Mouse (Mus musculus) left cerebral cortex, adult 2 months (tissue): ENCODE data around the gene Zfp597. TPM values are rescaled to one million over a fixed set of nuclear protein-coding genes. Genes with fewer than 3 reads are reported as not detected.
"Not testable (repeated sequence)": the region's sequence is repeated elsewhere in the genome, so short reads cannot be mapped to it uniquely, and the experiment has no call there.

Experiments used
- DNase-seq, 2 experiments: peaks; one replicate each; pipeline ENCODE4 v3.0.0; 2021 to 2022; ENCODE audit warnings: low spot score in 2 of 2, mixed read lengths in 1 of 2; ENCODE audit errors: extremely low spot score in 1 of 2
- H3K27ac ChIP-seq: fragments of 200-600 bp; 2 replicates; pipeline ENCODE4 v1.8.1; 2022
- H3K4me3 ChIP-seq: fragments of 200-600 bp; 2 replicates; pipeline ENCODE4 v1.8.1; 2022
- CTCF ChIP-seq: fragments of 200-600 bp; IDR thresholded peaks from 2 replicates; pipeline ENCODE4 v1.8.1; 2022; ENCODE audit warnings: antibody characterized with exemption, mild to moderate bottlenecking, moderate library complexity
- intact Hi-C: fragments of 180-260 bp; cut with DNase I; formaldehyde crosslinking; loops from one replicate; pipeline ENCODE4 v1.15.1; 2025
- total RNA-seq, 2 experiments: library from RNA; stranded (reverse); gene quantifications; 2 replicates each; pipeline ENCODE4 v1.2.3; 2021

Gene Zfp597
- total RNA-seq, 2 experiments from 2014 or later: 26.4 to 28.9 TPM

- no peak overlapping the region for H3K27ac ChIP-seq
- no peak for TF ChIP-seq CTCF
- no peak for DNase-seq
- no peak overlapping the region for H3K4me3 ChIP-seq
- intact Hi-C loops: no loop called here
Measured at GRCm38 (mm10) chr16:3854437-3855182, 29.8 kb downstream of the Zfp597 start.

- TF ChIP-seq CTCF: no peak
- intact Hi-C loops: no loop called here
- DNase-seq: no peak
- Histone ChIP-seq H3K4me3 (no peak overlapping the region), H3K27ac (no peak overlapping the region)
Measured at GRCm38 (mm10) chr16:3852586-3852985, 31.8 kb downstream of the Zfp597 start.

GRCm38 (mm10) chr16:3851301-3851700, 33.1 kb downstream of the Zfp597 start:
- H3K4me3 ChIP-seq, intact Hi-C loops, H3K27ac ChIP-seq, DNase-seq: not testable (repeated sequence)

GRCm38 (mm10) chr16:3848416-3848815, 35.9 kb downstream of the Zfp597 start:
- Histone ChIP-seq H3K4me3 (no peak overlapping the region), H3K27ac (no peak overlapping the region)
- intact Hi-C loops: loop anchor here (10.0 kb wide), 1 partner anchor 104 kb away; the partner anchor contains the start of gene Zfp263
- peak; percentile 28 for TF ChIP-seq CTCF
- DNase-seq: no peak

- Histone ChIP-seq H3K27ac (no peak overlapping the region), H3K4me3 (peak overlapping the region; percentile 73)
- no peak for TF ChIP-seq CTCF
- DNase-seq: no peak
- intact Hi-C loops: loop anchor here (1.0 to 10.0 kb wide), 3 partner anchors 24 to 103 kb away; partner anchors contain the start of genes 1700037C18Rik, Cluap1, Naa60 and Zfp263
Measured at GRCm38 (mm10) chr16:3847871-3848270, 36.5 kb downstream of the Zfp597 start.

- H3K27ac ChIP-seq: peak within 1 kb of the TSS; percentile 85
- intact Hi-C loops: loop anchor here (1.0 to 10.0 kb wide), 3 partner anchors 25 to 102 kb away; partner anchors contain the start of genes 1700037C18Rik, Cluap1, Naa60 and Zfp263
- DNase-seq: peak; percentile 90 to 93
- H3K4me3 ChIP-seq: peak within 1 kb of the TSS; percentile 73
- TF ChIP-seq CTCF: no peak
Measured at GRCm38 (mm10) chr16:3846711-3847518, 37.4 kb downstream of the Zfp597 start, which contains the start of gene Zfp174. Gene Zfp174 (plus strand): TSS chr16:3847268.

GRCm38 (mm10) chr16:3843796-3844195, 40.6 kb downstream of the Zfp597 start:
- TF ChIP-seq CTCF: no peak
- Histone ChIP-seq H3K27ac (no peak overlapping the region), H3K4me3 (no peak overlapping the region)
- intact Hi-C loops: loop anchor here (10.0 kb wide), 1 partner anchor 99 kb away; the partner anchor contains the start of gene Zfp263
- no peak for DNase-seq

GRCm38 (mm10) chr16:3842989-3843388, 41.4 kb downstream of the Zfp597 start:
- Histone ChIP-seq H3K27ac (no peak overlapping the region), H3K4me3 (no peak overlapping the region)
- TF ChIP-seq CTCF: no peak
- intact Hi-C loops: loop anchor here (10.0 kb wide), 1 partner anchor 98 kb away; the partner anchor contains the start of gene Zfp263
- no peak for DNase-seq

GRCm38 (mm10) chr16:3839157-3839885, 45.0 kb downstream of the Zfp597 start:
- no peak overlapping the region for H3K27ac ChIP-seq
- no peak for DNase-seq
- peak; percentile 55 for TF ChIP-seq CTCF
- H3K4me3 ChIP-seq: no peak overlapping the region
- intact Hi-C loops: no loop called here

- H3K4me3 ChIP-seq: no peak overlapping the region
- intact Hi-C loops: no loop called here
- H3K27ac ChIP-seq: no peak overlapping the region
- DNase-seq: no peak
- TF ChIP-seq CTCF: no peak
Measured at GRCm38 (mm10) chr16:3835461-3835860, 48.9 kb downstream of the Zfp597 start.

- TF ChIP-seq CTCF: no peak; the same call in 1 of the 2 replicates
- Histone ChIP-seq H3K27ac (no peak within 1 kb of the TSS), H3K4me3 (no peak within 1 kb of the TSS)
- intact Hi-C loops: no loop called here
- no peak for DNase-seq
Measured at GRCm38 (mm10) chr16:3830588-3831109, 53.7 kb downstream of the Zfp597 start, which contains the start of gene Olfr15. Gene Olfr15 (plus strand): TSS chr16:3830878.
